Mouse (Mus musculus) hindbrain, embryonic 11.5 days (tissue): Measurements from ENCODE around the gene Atp6v1e2. TPM values are rescaled to one million over a fixed set of nuclear protein-coding genes. Genes with fewer than 3 reads are reported as not detected.

Source experiments
- polyA plus RNA-seq: library from polyadenylated mRNA; unstranded; fragments of >200 nt; fragmentation: Nextera tagmentation; extraction: Ambion mirVana; gene quantifications from 2 replicates; pipeline ENCODE4 v1.2.1, GENCODE M21; 2014

The Atp6v1e2 gene
- polyA plus RNA-seq, 1 experiment from 2014 or later = not detected

Other genes with a start within 250 kb of the Atp6v1e2 start
- 6.4 and 8.4 TPM in 2 replicates for gene Epas1, start 194.2 kb downstream of the Atp6v1e2 start, polyA plus RNA-seq
- not detected in 2 replicates for gene Tmem247, start 30.5 kb downstream of the Atp6v1e2 start, polyA plus RNA-seq
- gene Rhoq, start 15.2 kb upstream of the Atp6v1e2 start, polyA plus RNA-seq = 10.7 and 13.1 TPM in 2 replicates
- gene Pigf, start 77.5 kb upstream of the Atp6v1e2 start, polyA plus RNA-seq = 42.3 and 45.2 TPM in 2 replicates
- 212 and 226 TPM in 2 replicates for gene Cript, start 77.7 kb upstream of the Atp6v1e2 start, polyA plus RNA-seq
- 15.0 and 16.2 TPM in 2 replicates for gene Socs5, start 159.8 kb upstream of the Atp6v1e2 start, polyA plus RNA-seq